Mouse (Mus musculus) retina, adult 2 months (tissue): ENCODE measurements around the gene Ktn1.
A peak's percentile ranks its signal among the peaks of the same experiment; 100 is the strongest.

ENCODE experiments used
- DNase-seq: peaks from one replicate; pipeline ENCODE4 v3.0.0-alpha.2; 2012; ENCODE audit warnings: low read depth, low spot score

Ktn1 gene

DNA sequence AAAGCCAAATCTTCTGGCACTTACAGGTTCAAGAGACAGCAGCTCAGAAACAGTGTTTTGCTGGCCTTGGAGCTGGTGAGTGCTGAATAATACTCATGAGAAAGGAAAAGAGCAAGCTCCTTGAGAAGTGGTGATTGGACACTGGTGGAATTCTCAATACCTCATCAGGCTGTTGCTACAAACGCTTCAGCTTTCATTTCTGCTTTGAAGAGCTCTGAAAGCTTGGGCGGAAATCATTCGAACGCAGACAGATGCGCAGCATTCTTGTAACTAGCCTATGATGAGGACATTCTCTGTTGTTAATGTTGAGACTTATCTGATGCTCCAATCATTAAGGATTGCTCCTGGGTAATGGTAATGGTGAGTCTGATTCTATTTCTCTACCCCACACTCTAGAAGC, at the start of gene Ktn1:
Gene Ktn1 (plus strand): TSS at position 231 of the 400 bp plus-strand sequence.
- no peak for DNase-seq

DNA sequence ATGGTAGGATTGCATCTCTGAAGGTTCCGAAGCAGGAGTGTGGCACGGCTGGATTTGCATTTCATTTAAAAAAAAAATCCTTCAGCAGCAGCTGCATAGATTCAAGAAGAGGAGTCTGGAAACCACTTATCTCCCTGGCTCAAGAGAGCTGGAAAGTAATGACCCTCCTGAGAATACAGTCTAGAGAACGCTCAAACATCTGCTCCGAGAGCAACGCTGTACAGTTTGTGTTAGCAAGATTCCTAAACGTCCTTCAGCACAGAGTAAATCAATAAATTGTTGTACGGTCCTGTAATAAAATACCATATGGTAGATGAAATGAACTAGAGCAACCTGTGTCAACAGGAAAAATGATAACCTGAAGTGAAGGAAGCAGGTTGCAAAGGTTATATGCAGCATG, 35.0 kb upstream of the Ktn1 start:
- no peak for DNase-seq

DNA sequence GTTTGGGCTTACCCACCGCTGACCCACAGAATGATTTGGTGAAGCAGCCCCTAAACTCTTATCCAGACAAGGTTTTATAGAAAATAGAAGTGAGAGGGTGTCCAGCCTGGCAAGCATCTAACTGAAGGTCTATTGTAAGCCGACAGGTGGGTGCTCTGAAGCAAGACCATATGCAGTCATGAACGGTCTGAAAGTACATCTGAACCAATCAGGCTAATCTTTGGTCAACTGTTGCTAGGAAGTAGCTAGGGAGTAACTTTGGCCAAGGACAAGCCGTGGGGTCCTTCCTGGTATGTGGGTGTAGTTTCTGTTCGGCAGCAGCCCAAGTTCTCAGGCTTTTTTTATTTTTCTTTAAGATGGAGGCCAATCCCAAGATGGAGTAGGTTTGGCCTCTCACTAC, 29.4 kb upstream of the Ktn1 start:
- DNase-seq = no peak

GRCm38 (mm10) chr14:47621901-47622300, 26.3 kb upstream of the Ktn1 start:
- DNase-seq = no peak

- DNase-seq = no peak
These were observed 23.4 kb upstream of the Ktn1 start for GRCm38 (mm10) chr14:47624837-47625236.

DNA sequence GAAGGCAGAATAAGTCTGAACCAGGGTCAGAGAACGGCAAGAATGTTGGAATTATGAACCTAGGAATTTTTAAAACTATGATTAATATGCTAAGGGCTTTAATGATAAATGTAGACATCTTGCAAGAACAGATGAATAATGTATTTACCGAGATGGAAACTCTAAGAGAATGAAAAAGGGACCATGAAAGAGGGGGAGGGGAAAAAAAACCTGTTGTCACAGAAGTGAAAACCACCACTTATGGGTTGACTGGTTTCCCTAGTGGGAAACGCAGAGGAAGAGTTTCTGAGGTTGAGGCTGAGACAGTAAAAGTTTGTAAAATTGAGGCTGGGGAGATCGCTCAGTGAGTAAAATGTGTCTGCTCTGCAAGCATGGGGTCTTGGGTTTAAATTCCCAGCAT, 22.1 kb upstream of the Ktn1 start:
- no peak for DNase-seq

DNA sequence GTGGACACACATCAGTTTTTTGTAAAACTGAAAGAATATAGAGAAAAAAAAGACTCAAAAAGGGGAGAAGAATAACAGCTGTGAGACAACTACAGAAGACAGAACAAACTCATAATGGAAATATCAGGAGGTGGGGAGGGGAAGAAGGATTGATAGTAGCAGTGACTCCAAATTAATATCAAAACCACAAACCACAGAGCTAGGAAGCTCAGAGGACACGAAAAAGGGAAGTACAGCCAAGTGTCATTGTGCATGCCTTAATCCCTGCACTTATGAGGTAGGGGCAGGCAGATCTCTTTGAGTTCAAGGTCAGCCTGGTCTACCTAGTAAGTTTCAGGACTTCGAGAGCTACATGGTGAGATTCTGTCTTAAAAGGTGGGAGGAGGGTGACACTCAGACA, 21.4 kb upstream of the Ktn1 start:
- DNase-seq = no peak

DNA sequence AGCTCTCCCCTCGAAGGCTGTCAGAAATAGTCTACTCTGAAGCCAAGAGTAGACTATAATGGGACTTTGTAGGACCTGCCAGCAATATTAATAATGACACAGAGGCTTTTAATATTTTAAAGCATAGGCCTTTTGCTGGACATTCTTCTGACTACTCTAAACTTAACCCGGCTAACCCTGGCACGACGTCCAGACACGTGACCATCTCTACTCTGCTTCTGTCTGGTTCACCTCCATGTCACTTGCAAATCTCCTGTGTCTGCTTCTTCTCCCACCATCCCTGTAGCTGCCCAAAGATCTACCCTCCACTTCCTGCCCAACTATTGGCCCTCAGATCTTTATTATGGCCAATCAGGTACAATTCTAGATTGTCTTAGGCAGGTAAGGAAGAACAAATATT, 20.9 kb upstream of the Ktn1 start:
- no peak for DNase-seq

- no peak for DNase-seq
These were observed 15.8 kb upstream of the Ktn1 start for GRCm38 (mm10) chr14:47632419-47632818.

DNA sequence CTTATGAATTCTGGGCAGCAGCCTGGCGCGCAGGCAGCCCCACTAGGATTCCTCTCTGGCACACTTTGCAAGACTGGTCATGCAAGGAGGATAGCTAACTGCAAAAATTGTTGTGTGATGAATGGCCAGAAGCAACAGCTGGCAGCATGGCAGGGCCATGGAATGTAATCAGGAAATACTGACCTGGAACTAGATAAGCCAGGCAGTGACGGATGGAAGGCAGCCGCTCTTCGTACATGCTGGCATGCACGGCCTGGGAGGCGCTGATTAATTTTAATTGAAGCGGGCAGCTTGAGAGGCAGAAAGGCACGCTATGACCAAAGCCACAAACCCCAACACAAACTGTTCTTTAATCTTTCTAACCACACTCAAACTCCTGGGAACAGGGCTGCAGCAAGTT, 13.8 kb upstream of the Ktn1 start:
- DNase-seq = no peak

DNA sequence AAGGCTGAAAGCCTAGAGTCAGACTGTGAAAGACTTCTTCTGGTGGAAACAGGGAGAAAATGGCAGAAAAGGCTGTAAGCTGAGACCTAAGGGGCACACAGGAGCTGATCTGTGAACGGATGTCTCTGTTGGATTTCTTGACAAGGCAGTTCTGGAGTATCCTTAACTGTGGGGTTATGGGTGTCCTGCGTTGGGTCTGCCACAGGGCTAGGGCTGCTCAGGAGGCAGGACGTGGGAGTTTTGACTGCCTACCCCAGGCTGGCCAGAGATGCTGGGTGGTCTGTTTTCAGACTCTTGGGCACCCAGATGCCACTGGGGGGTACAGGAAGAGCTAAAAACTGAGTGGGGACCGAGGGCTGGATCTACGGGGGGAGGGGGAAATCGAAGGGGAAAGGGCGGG, 13.4 kb upstream of the Ktn1 start:
- DNase-seq = no peak

DNA sequence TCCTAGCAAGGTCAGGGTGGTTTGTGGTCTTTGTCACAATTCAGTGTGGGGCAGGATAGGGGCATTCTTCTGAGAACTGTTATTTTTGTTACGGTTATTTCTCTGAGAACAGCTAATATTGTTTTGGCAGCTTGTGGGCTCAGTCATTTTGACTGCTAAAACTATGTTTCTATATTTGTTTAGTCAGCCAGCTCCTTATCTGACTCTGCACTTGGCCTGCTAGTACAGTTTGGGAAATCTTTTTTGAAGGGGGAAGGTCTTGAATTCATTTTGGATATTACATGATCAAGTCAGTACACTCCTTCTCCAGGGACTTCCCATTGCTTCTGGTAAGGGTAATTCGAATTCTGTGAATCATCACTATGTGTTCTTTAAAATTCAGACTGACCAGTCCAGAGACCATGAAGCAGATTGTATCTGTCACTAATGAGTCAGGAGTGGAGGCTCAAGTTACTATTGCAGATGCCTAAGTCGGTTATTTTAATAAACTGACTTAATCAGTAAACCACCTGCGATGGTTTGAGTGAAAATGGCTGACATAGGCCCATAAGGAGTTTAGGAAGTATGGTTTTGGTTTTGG, 9.8 kb upstream of the Ktn1 start:
- DNase-seq = no peak

GRCm38 (mm10) chr14:47645620-47646019, 2.6 kb upstream of the Ktn1 start:
- no peak for DNase-seq

GRCm38 (mm10) chr14:47646246-47646645, 2.0 kb upstream of the Ktn1 start:
- DNase-seq = no peak

DNA sequence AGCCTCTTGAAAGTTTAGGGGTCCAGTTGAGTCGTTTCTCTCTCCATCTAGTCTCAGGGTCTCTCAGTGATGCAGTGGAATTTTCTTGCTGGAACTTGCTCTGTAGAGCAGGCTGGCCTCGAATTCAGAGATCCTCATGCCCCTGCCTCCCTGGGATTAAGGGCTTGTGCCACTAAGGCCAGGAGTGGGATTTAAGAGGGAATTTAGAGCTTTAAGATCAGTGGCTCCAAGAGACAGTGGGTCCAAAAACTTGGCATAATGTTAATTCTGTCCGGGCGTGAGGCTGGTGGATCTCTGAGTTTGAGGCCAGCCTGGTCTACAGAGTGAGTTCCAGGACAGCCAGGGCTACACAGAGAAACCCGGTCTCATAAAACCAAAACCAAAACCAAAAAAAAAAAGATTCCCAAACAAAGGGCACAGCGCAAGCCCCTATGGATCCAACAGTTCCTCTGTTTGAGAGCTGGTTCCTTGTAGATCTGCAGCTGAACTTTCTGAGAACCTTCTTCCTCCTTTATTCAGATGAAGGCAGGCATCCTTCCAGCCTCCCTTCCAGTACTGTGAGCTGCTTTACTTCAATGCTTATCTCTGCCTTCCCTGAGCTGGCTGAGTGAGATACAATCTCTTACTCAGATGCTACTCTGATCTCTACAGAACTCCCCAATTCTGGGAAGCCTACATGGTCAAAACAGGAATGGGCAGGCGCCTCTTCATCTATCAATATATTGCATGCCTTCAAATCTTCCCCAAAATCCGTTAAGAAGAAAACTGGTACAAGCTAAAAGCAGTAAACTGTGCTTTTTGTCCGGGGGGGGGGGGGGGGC, 1.3 kb upstream of the Ktn1 start:
- no peak for DNase-seq

DNA sequence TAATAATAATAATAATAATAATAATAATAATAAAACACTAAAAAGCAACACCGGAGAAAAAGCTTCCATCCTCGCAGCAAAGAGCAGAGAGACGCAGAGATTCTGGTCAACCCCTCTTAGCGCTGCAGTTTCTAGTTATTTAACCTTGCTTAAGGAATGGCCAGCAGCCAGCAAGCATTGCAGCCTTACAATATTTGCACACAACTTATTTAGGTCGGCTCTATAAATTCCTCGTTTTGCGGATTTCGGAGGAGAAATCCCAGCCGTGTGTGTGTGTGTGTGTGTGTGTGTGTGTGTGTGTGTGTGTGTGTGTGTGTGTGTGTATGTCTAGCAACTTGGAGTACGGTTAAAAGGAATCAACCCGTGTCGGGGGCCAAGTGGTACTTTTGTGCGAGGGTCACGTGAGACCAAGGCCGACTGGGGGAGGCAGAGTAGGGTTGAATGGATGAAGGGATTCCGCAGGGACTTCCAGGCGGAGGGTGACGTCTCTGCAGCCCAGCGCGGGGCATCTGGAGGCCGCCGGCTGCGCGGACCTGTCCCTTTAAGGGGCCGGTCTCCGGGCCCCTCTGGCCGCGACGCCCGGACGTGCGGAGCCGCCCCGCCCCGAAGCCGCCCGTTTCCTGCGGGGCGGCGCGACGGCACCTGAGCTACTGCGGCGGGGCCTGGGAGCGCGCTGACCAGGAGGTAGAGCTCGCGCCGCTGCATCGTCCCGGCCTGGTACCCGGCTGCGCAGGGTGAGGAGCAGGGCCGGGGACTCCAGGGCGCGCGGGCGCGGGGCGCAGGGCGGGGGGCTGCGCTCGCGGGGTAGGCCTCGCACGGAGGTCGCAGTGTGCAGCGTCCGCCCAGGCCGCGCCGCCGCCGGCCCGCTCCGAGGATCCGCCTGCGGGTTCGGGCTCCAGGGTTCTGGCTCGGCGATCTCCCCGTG, 720 bp downstream of the Ktn1 start:
- peak; percentile 66 for DNase-seq

DNA sequence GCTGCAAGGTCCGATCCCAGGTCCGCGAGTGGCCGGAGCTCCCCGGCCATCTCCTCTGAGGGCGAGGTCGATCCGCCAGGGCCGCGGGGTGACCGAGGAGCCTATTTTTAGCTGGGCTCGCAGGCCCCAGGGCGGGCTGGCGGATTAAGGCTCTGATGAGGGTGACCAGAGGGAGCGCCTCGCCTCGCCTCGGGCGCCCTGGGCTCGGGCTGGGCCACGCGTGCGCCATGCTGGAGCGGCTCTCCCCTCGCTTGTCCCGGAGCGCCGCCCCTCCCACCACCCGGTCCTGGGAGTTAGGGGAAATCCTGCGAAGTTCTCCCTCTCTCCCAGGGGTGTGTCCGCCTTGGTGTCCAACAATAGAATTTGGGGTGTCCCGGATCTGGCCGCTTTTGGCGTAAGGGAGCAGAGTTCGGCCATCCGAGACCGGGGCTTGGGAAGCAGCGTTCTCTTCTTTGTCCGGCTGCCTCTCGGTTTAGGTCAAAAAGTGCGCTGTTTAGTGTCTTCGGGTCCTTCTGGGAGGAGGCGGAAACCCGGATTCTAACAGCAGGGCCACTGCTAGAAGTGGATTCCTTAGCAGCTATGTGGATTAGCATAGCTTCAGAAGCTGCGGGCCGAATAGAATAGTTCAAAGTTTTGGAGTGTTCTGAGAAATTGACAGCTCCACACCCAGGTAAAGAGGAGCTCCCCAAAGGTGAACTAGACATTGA, 1.5 kb downstream of the Ktn1 start:
- DNase-seq = peak; percentile 70

DNA sequence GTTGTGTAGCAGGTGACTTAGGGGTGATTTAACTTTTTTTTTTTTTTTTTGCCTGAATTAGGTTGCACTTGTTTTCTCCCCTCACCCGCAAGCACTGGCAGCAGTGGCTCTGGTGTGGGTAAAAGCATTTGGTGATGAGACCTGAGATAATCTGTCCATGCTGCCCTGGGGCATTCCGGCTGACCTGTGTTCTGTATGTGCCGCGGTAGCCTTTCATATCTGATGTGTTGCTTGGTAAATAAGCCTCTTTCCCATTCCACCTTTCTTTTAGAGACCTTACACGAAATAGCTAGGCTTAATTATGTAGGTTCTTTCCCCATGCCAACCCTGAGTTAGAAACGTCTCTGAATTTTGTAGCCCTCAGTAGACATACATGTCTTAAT, 2.1 kb downstream of the Ktn1 start:
- no peak for DNase-seq

- DNase-seq = no peak
These were observed 3.0 kb downstream of the Ktn1 start for GRCm38 (mm10) chr14:47651272-47651671.

- no peak for DNase-seq
These were observed 7.2 kb downstream of the Ktn1 start for GRCm38 (mm10) chr14:47655444-47655843.

DNA sequence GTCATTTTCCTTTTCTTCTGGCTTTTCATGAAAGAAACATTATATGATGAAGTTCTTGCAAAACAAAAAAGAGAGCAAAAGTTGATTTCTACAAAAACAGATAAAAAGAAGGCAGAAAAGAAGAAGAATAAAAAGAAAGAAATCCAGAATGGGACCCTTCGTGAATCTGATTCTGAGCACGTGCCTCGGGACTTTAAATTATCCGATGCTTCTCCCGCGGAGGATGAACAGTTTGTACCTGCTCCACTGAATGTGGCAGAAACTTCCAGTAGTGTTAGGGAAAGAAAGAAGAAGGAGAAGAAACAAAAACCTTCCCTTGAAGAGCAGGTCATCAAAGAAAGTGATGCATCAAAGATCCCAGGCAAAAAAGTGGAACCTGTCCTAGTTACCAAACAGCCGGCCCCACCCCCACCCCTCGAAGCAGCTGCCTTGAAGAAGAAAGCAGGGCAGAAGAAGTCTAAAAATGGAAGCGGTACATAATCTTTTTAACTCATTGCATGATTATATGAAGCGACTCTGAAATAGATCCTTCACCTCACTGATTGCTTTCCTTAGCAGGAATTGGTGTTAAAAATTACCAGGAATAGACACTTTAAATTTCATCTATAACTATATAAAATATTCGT, 15.7 kb downstream of the Ktn1 start:
- no peak for DNase-seq
